ENCODE assay signal across 9 mouse cellular contexts in genomic region chr5:98255760-98256490, GRCm38 (mm10). TPM values are rescaled to one million over a fixed set of nuclear protein-coding genes. Genes with fewer than 3 reads are reported as not detected.
DNase-seq lines count a peak whose midpoint lies in the region; ATAC-seq lines count a peak whose summit lies in the region.
"Had no signal": no experiment of that assay in that cellular context is flagged by ENCODE, and none has a peak within 500 bp of the region (broad histone marks: within the 10 kb centered on the region; RNA-seq: fewer than 3 reads in every experiment).

No protein-coding gene starts in this region.

- WGBS in intestine, embryonic 15.5 days, result 8% methylated on average over 18 of the region's 18 CpGs

- H3K4me1 ChIP-seq in intestine, embryonic 15.5 days (replicated peaks), result peaks cover 15% of the 10 kb centered on the region

- no peaks in the 10 kb centered on the region for H3K9me3 ChIP-seq in intestine, embryonic 15.5 days

- peak; percentile 18 for DNase-seq in left cerebral cortex, postnatal 4 days
- no peak for DNase-seq in left cerebral cortex, postnatal 10 days (ENCODE audit: extremely low spot score in 1 of 2, low spot score in 2 of 2)
- DNase-seq in embryo, embryonic 9.5 days (ENCODE audit: extremely low spot score), result peak; percentile 34
- DNase-seq in retina, postnatal 1 day, result peak; percentile 34
- DNase-seq in layer of hippocampus, postnatal 36 days, result no peak
- no peak for DNase-seq in spleen, postnatal 10 days (ENCODE audit: low spot score in 2 of 2)
- DNase-seq: thymus, postnatal 36 days had no signal

- no peak overlapping the region for H3K27ac ChIP-seq in intestine, embryonic 15.5 days

- intact Hi-C loops in left cerebral cortex, postnatal 4 days (cut with DNase I), result no loop called here
- intact Hi-C loops in left cerebral cortex, postnatal 10 days (cut with DNase I), result no loop called here

- ATAC-seq in intestine, embryonic 15.5 days, result no peak
- ATAC-seq in megakaryocyte progenitor cell, adult 5-6 weeks (replicated peaks; ENCODE audit: poor library complexity), result no peak

- H3K36me3 ChIP-seq in intestine, embryonic 15.5 days, result no peaks in the 10 kb centered on the region

- peaks cover 37% of the 10 kb centered on the region for H3K27me3 ChIP-seq in intestine, embryonic 15.5 days (replicated peaks)

- H3K4me3 ChIP-seq in intestine, embryonic 15.5 days (replicated peaks), result no peak overlapping the region

- H3K9ac ChIP-seq in intestine, embryonic 15.5 days, result no peak overlapping the region

- H3K4me2 ChIP-seq in intestine, embryonic 15.5 days (replicated peaks), result 0 out of 2 replicates have a peak overlapping the region, but pooled peaks have one; percentile 3

RNA-seq across cellular contexts. Expression of gene Fgf5, which starts 1.9 kb away (rescaled TPM):
- total RNA-seq in left cerebral cortex, postnatal 4 days (2021), result 1 to 10 TPM; 1.3 to 1.5 TPM
- total RNA-seq in left cerebral cortex, postnatal 10 days (2021), result 1 to 10 TPM; 2.2 to 2.8 TPM
- 0.77 and 1.2 TPM in 2 replicates for polyA plus RNA-seq in intestine, embryonic 15.5 days (2015; fragmentation: Nextera tagmentation; extraction: Ambion mirVana)
- 1 to 10 TPM; 4.3 to 5.6 TPM for total RNA-seq in layer of hippocampus, postnatal 36 days (2021)
- not detected in 2 replicates for total RNA-seq in megakaryocyte progenitor cell, adult 5-6 weeks (2015)
- total RNA-seq in megakaryocyte progenitor cell, adult 5-6 weeks (2017), result not detected in 2 replicates

Comparison
In these comparisons a context has a peak if more than half of its experiments do, and no peak if none do; other contexts are left out.
1. DNase-seq: peak in left cerebral cortex, postnatal 4 days (single experiment), embryo, embryonic 9.5 days (single experiment) and retina, postnatal 1 day (single experiment); none in left cerebral cortex, postnatal 10 days (0 of 2), layer of hippocampus, postnatal 36 days (0 of 2) and spleen, postnatal 10 days (0 of 2).